Mouse (Mus musculus) heart, adult 2 months (tissue): ENCODE data around the gene Prox1.

Experiments
- EP300 ChIP-seq: fragments of 200-500 bp; IDR thresholded peaks from 2 replicates; pipeline ENCODE4 v1.6.1; 2011; ENCODE audit warnings: low read depth, low read length, control low read depth; ENCODE audit not compliant: insufficient read depth
- POLR2A ChIP-seq: fragments of 200-500 bp; IDR thresholded peaks from 2 replicates; pipeline ENCODE4 v1.6.1; 2011; ENCODE audit warnings: mild to moderate bottlenecking, low read depth, low read length, control low read depth; ENCODE audit not compliant: insufficient read depth

DNA sequence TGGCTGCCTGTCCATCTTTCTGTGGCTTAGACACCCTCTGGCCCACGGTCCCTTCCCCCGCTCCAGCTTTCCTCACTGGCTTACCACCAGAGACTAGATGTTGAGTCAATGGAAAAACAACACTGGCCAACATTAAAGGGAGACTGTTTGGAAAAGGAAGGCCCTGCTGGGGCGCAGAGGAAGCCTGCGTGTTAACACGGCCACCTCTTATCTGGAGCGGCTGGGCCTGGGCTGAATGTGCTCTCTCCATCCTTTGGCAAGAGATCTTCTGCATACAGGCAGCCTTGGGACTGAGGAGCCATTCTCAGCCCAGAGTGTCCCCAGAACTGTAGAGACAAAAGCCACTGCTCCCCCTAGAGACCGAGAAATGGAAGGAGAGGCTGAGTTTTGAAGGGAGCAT is 11.3 kb upstream of the Prox1 start:
- TF ChIP-seq EP300 (no peak), POLR2A (no peak)
